Mouse (Mus musculus): ENCODE results near the gene Cfdp1. TPM values are rescaled to one million over a fixed set of nuclear protein-coding genes. Genes with fewer than 3 reads are reported as not detected.

Gene Cfdp1
- polyA plus RNA-seq (2017; shearing (Covaris generic)) = 53.4 TPM

DNA sequence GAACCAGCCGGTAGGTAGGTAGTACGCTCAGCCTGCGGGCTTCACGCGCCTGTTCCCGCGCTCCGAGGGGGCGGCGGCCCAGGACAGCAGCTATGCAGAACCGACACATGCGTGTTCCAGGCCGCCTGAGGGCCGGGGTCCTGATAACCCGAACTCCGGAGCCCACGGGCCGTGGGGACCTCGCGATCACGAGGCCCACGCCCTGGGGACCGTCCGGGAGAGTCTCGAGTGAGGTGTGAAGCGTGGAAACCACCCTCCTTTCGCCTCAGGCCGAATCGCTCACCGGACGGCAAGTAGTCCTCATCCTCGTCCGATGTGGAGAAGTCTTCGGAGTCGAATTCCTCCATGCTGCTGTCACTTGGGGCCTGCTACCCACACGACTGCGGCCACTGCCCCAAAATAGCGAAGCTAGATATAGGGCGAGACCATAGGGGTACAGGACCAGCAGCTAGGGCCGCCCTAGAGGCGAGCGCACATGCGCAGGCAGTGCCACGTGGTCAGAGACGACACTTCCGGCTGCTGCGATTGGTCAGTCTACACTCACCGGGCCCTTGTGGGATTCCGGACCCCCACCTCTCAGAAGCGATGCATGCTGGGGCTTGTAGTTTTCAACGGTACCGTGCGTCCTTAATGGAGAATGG is at the start of gene Cfdp1:
TSS of gene Cfdp1 (minus strand) at position 431 of the 641 bp plus-strand sequence.

GRCm38 (mm10) chr8:111876355-111876948 is 22.4 kb upstream of the Cfdp1 start, which contains the start of gene Tmem170:
TSS of gene Tmem170 (minus strand) at chr8:111876750.

DNA sequence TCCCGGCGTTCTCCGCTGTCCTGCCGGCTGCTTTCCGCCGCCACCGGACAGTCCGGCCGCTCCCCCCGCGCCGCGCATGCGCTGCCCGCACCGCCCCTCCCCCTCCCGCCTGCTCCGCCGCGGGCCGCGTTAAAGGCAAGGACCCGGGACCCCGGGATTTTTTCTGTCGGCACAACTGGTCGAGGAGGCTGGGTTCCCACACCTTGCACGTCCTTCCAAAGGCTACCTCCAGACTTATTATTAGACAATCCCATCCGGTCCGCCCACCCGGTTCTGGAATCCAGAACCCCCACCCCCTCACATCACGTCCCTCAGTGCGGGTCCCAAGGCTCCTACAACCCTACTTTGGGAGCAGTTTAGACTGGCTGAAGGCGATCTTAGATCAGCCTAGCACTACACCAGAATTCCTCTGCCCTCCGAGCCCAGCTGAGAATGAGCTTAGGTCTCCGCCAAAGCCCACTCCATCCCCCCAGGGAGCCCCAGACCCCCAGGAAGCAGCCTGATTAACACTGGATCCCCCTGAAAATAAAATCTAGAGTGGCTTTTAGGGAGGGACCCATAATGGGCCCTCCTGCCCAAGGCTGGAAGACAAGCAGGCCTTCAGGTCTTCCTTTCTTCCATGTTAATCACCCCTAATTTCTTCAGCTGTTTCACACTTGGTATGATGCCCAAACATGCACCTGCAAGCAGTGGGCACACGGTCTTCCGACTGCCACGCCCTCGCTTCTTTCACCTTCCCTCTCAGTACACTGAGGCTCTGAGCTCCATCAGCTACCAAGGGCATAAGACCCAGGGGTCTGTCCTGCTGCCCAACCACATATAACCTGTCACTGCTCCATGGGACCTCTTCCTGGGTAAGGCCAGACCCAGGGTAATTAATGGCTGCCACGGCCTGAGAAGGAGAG is 110.0 kb downstream of the Cfdp1 start, which contains the start of gene Bcar1:
TSS of gene Bcar1 (minus strand) at position 18 of the 905 bp plus-strand sequence.

Other genes with a start within 250 kb of the Cfdp1 start
- 0.27 TPM for gene Ldhd, start 223.9 kb downstream of the Cfdp1 start, polyA plus RNA-seq (2017; shearing (Covaris generic))
- gene Zfp1, start 210.9 kb downstream of the Cfdp1 start, polyA plus RNA-seq (2017; shearing (Covaris generic)) = 14.4 TPM
- gene Ctrb1, start 163.3 kb downstream of the Cfdp1 start, polyA plus RNA-seq (2017; shearing (Covaris generic)) = not detected
- 0.37 TPM for gene Bcar1, start 110.5 kb downstream of the Cfdp1 start, polyA plus RNA-seq (2017; shearing (Covaris generic))
- 1.4 TPM for gene Tmem170, start 22.5 kb upstream of the Cfdp1 start, polyA plus RNA-seq (2017; shearing (Covaris generic))
- not detected for gene Chst5, start 56.2 kb upstream of the Cfdp1 start, polyA plus RNA-seq (2017; shearing (Covaris generic))
- gene Tmem231, start 79.6 kb upstream of the Cfdp1 start, polyA plus RNA-seq (2017; shearing (Covaris generic)) = 1.0 TPM
- gene Gabarapl2, start 86.4 kb upstream of the Cfdp1 start, polyA plus RNA-seq (2017; shearing (Covaris generic)) = 279 TPM
- 4.3 TPM for gene Adat1, start 138.0 kb upstream of the Cfdp1 start, polyA plus RNA-seq (2017; shearing (Covaris generic))
- gene Kars, start 157.0 kb upstream of the Cfdp1 start, polyA plus RNA-seq (2017; shearing (Covaris generic)) = 73.6 TPM
- gene Terf2ip, start 157.1 kb upstream of the Cfdp1 start, polyA plus RNA-seq (2017; shearing (Covaris generic)) = 16.3 TPM
- 1.5 TPM for gene Gm6793, start 160.7 kb upstream of the Cfdp1 start, polyA plus RNA-seq (2017; shearing (Covaris generic))